Comparison of ENCODE assay signal across 9 mouse cellular contexts in genomic region chr12:50698613-50699442, GRCm38 (mm10). TPM values are rescaled to one million over a fixed set of nuclear protein-coding genes. Genes with fewer than 3 reads are reported as not detected.
DNase-seq lines count a peak whose midpoint lies in the region; ATAC-seq lines count a peak whose summit lies in the region.
"Had no signal": no experiment of that assay in that cellular context is flagged by ENCODE, and none has a peak within 500 bp of the region (broad histone marks: within the 10 kb centered on the region; RNA-seq: fewer than 3 reads in every experiment).

No protein-coding gene starts in this region.

- peak; percentile 9 for DNase-seq in layer of hippocampus, adult 11-12 months (ENCODE audit: low spot score)
- no peak for DNase-seq in layer of hippocampus, adult 9-10 months (ENCODE audit: low spot score)
- peak; percentile 2 for DNase-seq in embryo, embryonic 9.5 days (ENCODE audit: extremely low spot score)
- DNase-seq in lung, postnatal 14 days: peak; percentile 13
- DNase-seq in spleen, postnatal 14 days (ENCODE audit: low spot score in 2 of 2): no peak

- H3K36me3 ChIP-seq in forebrain, embryonic 16.5 days (ENCODE audit: control insufficient read depth, insufficient read depth): no peaks in the 10 kb centered on the region

- no peaks in the 10 kb centered on the region; the same call in 1 of the 2 replicates for H3K4me1 ChIP-seq in forebrain, embryonic 16.5 days (replicated peaks; ENCODE audit: control insufficient read depth, insufficient read depth, low read length)
- H3K4me1 ChIP-seq: megakaryocyte, embryonic 14.5 days had no signal

- H3K27me3 ChIP-seq in forebrain, embryonic 16.5 days (replicated peaks; ENCODE audit: control insufficient read depth, insufficient read depth, low read length): no peaks in the 10 kb centered on the region
- H3K27me3 ChIP-seq: megakaryocyte, embryonic 14.5 days had no signal

- peak; percentile 38; the same call in 1 of the 2 replicates for ATAC-seq in forebrain, embryonic 16.5 days
- ATAC-seq in megakaryocyte progenitor cell, adult 5-6 weeks (replicated peaks; ENCODE audit: poor library complexity): no peak
- ATAC-seq: activated CD4-positive, CD25-positive, alpha-beta regulatory T cell, adult 4 months had no signal

- H3K27ac ChIP-seq in forebrain, embryonic 16.5 days (ENCODE audit: low read length): no peak overlapping the region

- no peak overlapping the region for H3K9ac ChIP-seq in forebrain, embryonic 16.5 days (replicated peaks; ENCODE audit: low read depth, low read length)

- H3K4me2 ChIP-seq in forebrain, embryonic 16.5 days (ENCODE audit: low read length): no peak overlapping the region

- WGBS in forebrain, embryonic 16.5 days: 51% methylated on average over 5 of the region's 5 CpGs

- H3K9me3 ChIP-seq in forebrain, embryonic 16.5 days (ENCODE audit: control insufficient read depth, low read length): no peaks in the 10 kb centered on the region
- H3K9me3 ChIP-seq: megakaryocyte, embryonic 14.5 days had no signal

- H3K4me3 ChIP-seq in forebrain, embryonic 16.5 days (replicated peaks; ENCODE audit: low read length): no peak overlapping the region
- H3K4me3 ChIP-seq: megakaryocyte, embryonic 14.5 days had no signal

RNA-seq across cellular contexts. Expression of gene Prkd1, which starts 49.9 kb away (rescaled TPM):
- 4.9 and 5.7 TPM in 2 replicates for polyA plus RNA-seq in forebrain, embryonic 16.5 days (2015; fragmentation: Nextera tagmentation; extraction: Ambion mirVana)
- not detected in 2 replicates for total RNA-seq in megakaryocyte progenitor cell, adult 5-6 weeks (2015)
- not detected in 2 replicates for total RNA-seq in megakaryocyte progenitor cell, adult 5-6 weeks (2017)
- polyA plus RNA-seq: activated CD4-positive, CD25-positive, alpha-beta regulatory T cell, adult 4 months had no signal

Comparison
In these comparisons a context has a peak if more than half of its experiments do, and no peak if none do; other contexts are left out.
1. DNase-seq: peak in layer of hippocampus, adult 11-12 months (single experiment), embryo, embryonic 9.5 days (single experiment) and lung, postnatal 14 days (single experiment); none in layer of hippocampus, adult 9-10 months (single experiment) and spleen, postnatal 14 days (0 of 2).